7 mouse cellular contexts compared by ENCODE assay signal in genomic region chr2:170129923-170130779, GRCm38 (mm10). TPM values are rescaled to one million over a fixed set of nuclear protein-coding genes. Genes with fewer than 3 reads are reported as not detected.
DNase-seq lines count a peak whose midpoint lies in the region; ATAC-seq lines count a peak whose summit lies in the region.

No protein-coding gene starts in this region.

- H3K4me1 ChIP-seq in forebrain, embryonic 12.5 days = peaks cover 75% of the 10 kb centered on the region
- peaks cover 51% of the 10 kb centered on the region for H3K4me1 ChIP-seq in midbrain, embryonic 11.5 days (ENCODE audit: control insufficient read depth, insufficient read depth, low read length)

- under 1% methylated on average over 32 of the region's 48 CpGs for WGBS in forebrain, embryonic 12.5 days
- WGBS in midbrain, embryonic 11.5 days = under 1% methylated on average over 46 of the region's 48 CpGs

- peak overlapping the region; percentile 68 for H3K4me2 ChIP-seq in forebrain, embryonic 12.5 days
- peak overlapping the region; percentile 74 for H3K4me2 ChIP-seq in midbrain, embryonic 11.5 days

- peak overlapping the region; percentile 94 for H3K9ac ChIP-seq in forebrain, embryonic 12.5 days
- H3K9ac ChIP-seq in midbrain, embryonic 11.5 days (ENCODE audit: low read length) = peak overlapping the region; percentile 96

- DNase-seq in CD4-positive helper T cell, adult 2 months (ENCODE audit: low read depth, low spot score) = peak; percentile 53
- peak; percentile 65 for DNase-seq in MN1 (ENCODE audit: low spot score)
- DNase-seq in induced T-regulatory cell, adult 2 months (ENCODE audit: low read depth) = peak; percentile 56
- peak; percentile 96 for DNase-seq in midbrain, embryonic 11.5 days (ENCODE audit: low spot score, missing footprints)
- peak; percentile 48 to 57 for DNase-seq in thymus, postnatal 10 days (ENCODE audit: low spot score in 2 of 2)

- H3K36me3 ChIP-seq in forebrain, embryonic 12.5 days (replicated peaks) = no peaks in the 10 kb centered on the region
- no peaks in the 10 kb centered on the region for H3K36me3 ChIP-seq in midbrain, embryonic 11.5 days (ENCODE audit: control insufficient read depth, insufficient read depth, low read length)

- peak overlapping the region; percentile 91 for H3K27ac ChIP-seq in forebrain, embryonic 12.5 days
- H3K27ac ChIP-seq in midbrain, embryonic 11.5 days (ENCODE audit: low read depth, low read length) = peak overlapping the region; percentile 79

- 0 out of 2 replicates have a peak, but pooled peaks cover 4% of the 10 kb centered on the region for H3K27me3 ChIP-seq in forebrain, embryonic 12.5 days
- H3K27me3 ChIP-seq in midbrain, embryonic 11.5 days (ENCODE audit: control insufficient read depth, insufficient read depth, low read length) = no peaks in the 10 kb centered on the region

- H3K4me3 ChIP-seq in forebrain, embryonic 12.5 days (replicated peaks) = peak overlapping the region; percentile 92
- peak overlapping the region; percentile 84 for H3K4me3 ChIP-seq in midbrain, embryonic 11.5 days (ENCODE audit: low read depth, low read length)

- peak; percentile 41 for ATAC-seq in forebrain, embryonic 12.5 days (ENCODE audit: low FRiP score)
- peak; percentile 53 for ATAC-seq in midbrain, embryonic 11.5 days (ENCODE audit: low FRiP score)
- no peak for ATAC-seq in granulocyte monocyte progenitor cell, adult 5-6 weeks (replicated peaks; ENCODE audit: poor library complexity, severe bottlenecking)

- no peaks in the 10 kb centered on the region for H3K9me3 ChIP-seq in forebrain, embryonic 12.5 days
- no peaks in the 10 kb centered on the region for H3K9me3 ChIP-seq in midbrain, embryonic 11.5 days (ENCODE audit: control insufficient read depth, low read length)

RNA-seq across cellular contexts. Expression of gene Zfp217, which starts 17.8 kb away (rescaled TPM):
- polyA plus RNA-seq in forebrain, embryonic 12.5 days (2016; fragmentation: Nextera tagmentation; extraction: Ambion mirVana) = 3.6 and 4.5 TPM in 2 replicates
- 3.0 and 3.2 TPM in 2 replicates for polyA plus RNA-seq in midbrain, embryonic 11.5 days (2014; fragmentation: Nextera tagmentation; extraction: Ambion mirVana)
- 43.1 and 67.6 TPM in 2 replicates for total RNA-seq in granulocyte monocyte progenitor cell, adult 5-6 weeks (2014; fragmentation: Nextera tagmentation)
- total RNA-seq in granulocyte monocyte progenitor cell, adult 5-6 weeks (2017) = 29.8 and 36.0 TPM in 2 replicates
